Mouse (Mus musculus) lung, embryonic 15.5 days (tissue): ENCODE results near the gene Naa35. TPM values are rescaled to one million over a fixed set of nuclear protein-coding genes. Genes with fewer than 3 reads are reported as not detected.

Experiments
- ATAC-seq: fragments of 200-750 bp; cut with Nextera tagmentation; 2 replicates; pipeline ENCODE4 v1.8.0; 2017; ENCODE audit warnings: moderate number of reproducible peaks, borderline replicate concordance; ENCODE audit not compliant: low FRiP score, low TSS enrichment; ENCODE audit errors: extremely low read depth
- H3K27ac ChIP-seq: fragments of 300-500 bp; sonication (generic); 2 replicates; pipeline ENCODE4 v1.5.1; 2015; ENCODE audit warnings: moderate library complexity, mild to moderate bottlenecking, inconsistent platforms
- H3K27me3 ChIP-seq: fragments of 300-500 bp; sonication (generic); 2 replicates; pipeline ENCODE4 v1.6.1; 2015; ENCODE audit warnings: inconsistent platforms
- H3K36me3 ChIP-seq: fragments of 300-500 bp; sonication (generic); 2 replicates; pipeline ENCODE4 v1.6.1; 2015; ENCODE audit warnings: inconsistent platforms
- H3K4me1 ChIP-seq: fragments of 300-500 bp; sonication (generic); 2 replicates; pipeline ENCODE4 v1.6.1; 2015; ENCODE audit warnings: inconsistent platforms
- H3K4me2 ChIP-seq: fragments of 300-500 bp; sonication (generic); 2 replicates; pipeline ENCODE4 v1.6.1; 2015; ENCODE audit warnings: inconsistent platforms, mild to moderate bottlenecking, moderate library complexity
- H3K4me3 ChIP-seq: fragments of 300-500 bp; sonication (generic); 2 replicates; pipeline ENCODE4 v1.5.1; 2015; ENCODE audit warnings: mild to moderate bottlenecking, inconsistent platforms
- H3K9ac ChIP-seq: fragments of 300-500 bp; sonication (generic); 2 replicates; pipeline ENCODE4 v1.6.1; 2015; ENCODE audit warnings: inconsistent platforms
- H3K9me3 ChIP-seq: fragments of 300-500 bp; sonication (generic); 2 replicates; pipeline ENCODE4 v1.6.1; 2016; ENCODE audit warnings: inconsistent platforms
- whole genome bisulfite sequencing: fragments of 180-500 bp; shearing (Covaris S2); methylation state at CpG from one replicate; pipeline ENCODE4 v1.1.7; 2015; 5-methylcytosine and 5-hydroxymethylcytosine counted together
- polyA plus RNA-seq: library from polyadenylated mRNA; unstranded; fragments of >200 nt; fragmentation: Nextera tagmentation; extraction: Ambion mirVana; gene quantifications from 2 replicates; pipeline ENCODE4 v1.2.1, GENCODE M21; 2015

Naa35 gene
- polyA plus RNA-seq, 1 experiment from 2014 or later = 84.1 TPM

DNA sequence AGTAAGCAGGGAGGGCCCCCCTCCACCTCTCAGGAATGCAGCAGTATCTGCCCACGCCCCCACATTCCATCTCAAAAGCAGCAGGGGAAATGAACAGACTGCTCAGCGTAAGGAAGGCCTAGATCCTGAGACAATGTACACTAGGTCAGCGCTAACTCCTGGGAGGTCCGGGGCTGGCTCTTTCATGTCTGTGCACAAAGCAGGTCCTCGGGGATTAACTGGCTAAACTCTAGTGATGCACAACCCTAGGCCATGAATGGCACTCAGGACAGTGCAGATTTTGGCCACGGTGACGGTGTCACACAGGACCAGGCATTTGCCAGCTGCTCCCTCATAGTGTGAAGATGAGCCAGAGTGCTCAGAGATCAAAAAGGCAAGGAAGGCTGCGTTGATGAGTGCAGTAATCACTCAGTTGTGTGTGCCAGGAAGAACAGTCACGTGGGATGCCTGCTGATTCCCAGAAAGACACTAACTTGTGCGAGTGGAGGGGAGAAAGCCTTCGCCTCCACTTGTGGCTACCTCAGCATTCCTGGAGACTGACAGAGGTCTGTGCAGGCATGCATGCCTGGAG is 61.7 kb downstream of the Naa35 start:
- H3K4me3 ChIP-seq = no peak overlapping the region
- no peaks in the 10 kb centered on the region for H3K9me3 ChIP-seq
- H3K9ac ChIP-seq = no peak overlapping the region
- peak; percentile 69 for ATAC-seq
- 43% methylated on average over 11 of the region's 11 CpGs for WGBS
- 0 out of 2 replicates have a peak, but pooled peaks cover 11% of the 10 kb centered on the region for H3K4me1 ChIP-seq
- peaks cover 2% of the 10 kb centered on the region; the same call in 1 of the 2 replicates for H3K36me3 ChIP-seq
- H3K4me2 ChIP-seq = no peak overlapping the region
- H3K27ac ChIP-seq = no peak overlapping the region
- H3K27me3 ChIP-seq = no peaks in the 10 kb centered on the region

DNA sequence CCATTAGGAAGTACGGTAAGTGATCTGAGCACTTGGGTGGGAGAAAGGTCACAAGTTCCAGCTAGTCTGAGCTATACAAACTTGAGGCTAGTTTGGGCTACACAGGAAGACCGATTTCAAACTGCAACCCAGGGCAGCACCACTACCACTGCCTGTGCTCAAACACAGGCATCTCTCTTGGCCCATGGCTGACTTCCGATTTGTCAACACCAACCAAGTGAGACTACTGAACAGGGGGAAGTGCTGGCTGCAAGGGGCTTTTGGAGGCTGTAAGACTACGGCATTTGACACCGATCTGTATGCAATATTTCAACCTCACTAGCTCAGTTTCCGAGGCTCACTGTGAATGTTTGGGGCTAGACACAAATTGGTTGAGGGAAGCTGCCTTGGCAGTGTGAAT is 62.4 kb downstream of the Naa35 start:
- Histone ChIP-seq H3K4me1 (0 out of 2 replicates have a peak, but pooled peaks cover 11% of the 10 kb centered on the region), H3K9me3 (no peaks in the 10 kb centered on the region), H3K36me3 (peaks cover 2% of the 10 kb centered on the region; the same call in 1 of the 2 replicates), H3K27me3 (no peaks in the 10 kb centered on the region), H3K4me3 (no peak overlapping the region), H3K27ac (no peak overlapping the region), H3K9ac (no peak overlapping the region), H3K4me2 (no peak overlapping the region)
- ATAC-seq = no peak
- 72% methylated on average over 6 of the region's 6 CpGs for WGBS

DNA sequence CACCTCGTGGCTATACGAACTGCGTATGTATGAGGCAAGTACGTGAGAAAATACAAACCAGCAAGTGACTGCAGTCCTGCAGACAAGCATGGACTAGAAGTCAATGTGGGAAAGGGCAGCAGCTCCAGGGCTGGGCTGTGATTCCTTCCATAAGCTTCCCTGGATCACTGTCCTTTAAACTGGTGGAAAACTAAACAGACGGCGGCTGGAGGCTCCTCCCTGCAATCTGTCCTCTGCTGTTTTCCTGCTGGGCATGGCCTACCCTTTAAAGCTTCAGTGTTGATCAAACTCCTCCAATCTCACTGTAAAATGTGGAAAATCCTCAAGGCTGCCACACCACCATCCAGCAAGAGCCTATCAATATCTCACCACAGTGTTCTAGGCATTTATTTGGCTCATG is 63.5 kb downstream of the Naa35 start:
- ATAC-seq = no peak
- H3K4me2 ChIP-seq = no peak overlapping the region
- H3K36me3 ChIP-seq = peaks cover 2% of the 10 kb centered on the region; the same call in 1 of the 2 replicates
- H3K27me3 ChIP-seq = no peaks in the 10 kb centered on the region
- 0 out of 2 replicates have a peak, but pooled peaks cover 11% of the 10 kb centered on the region for H3K4me1 ChIP-seq
- H3K9me3 ChIP-seq = no peaks in the 10 kb centered on the region
- 78% methylated on average over 6 of the region's 6 CpGs for WGBS
- no peak overlapping the region for H3K4me3 ChIP-seq
- H3K27ac ChIP-seq = no peak overlapping the region
- H3K9ac ChIP-seq = no peak overlapping the region

DNA sequence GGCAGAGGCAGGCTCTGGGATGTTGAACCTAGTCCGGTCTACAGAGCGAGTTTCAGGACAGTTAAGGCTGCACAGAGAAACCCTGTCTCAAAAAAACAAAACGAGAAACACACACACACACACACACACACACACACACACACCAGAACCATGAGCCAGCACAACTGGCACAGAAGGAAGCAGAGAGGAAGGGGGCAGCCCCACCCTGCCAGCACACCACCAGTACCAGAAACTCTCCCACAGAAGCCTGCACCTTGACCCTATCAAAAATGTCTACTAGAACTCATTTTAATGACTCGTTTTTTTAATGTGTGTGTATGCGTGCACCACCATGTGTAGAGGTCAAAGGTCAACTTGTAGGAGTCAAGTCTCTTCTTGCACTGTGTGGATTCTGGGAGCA is 64.7 kb downstream of the Naa35 start:
- 0 out of 2 replicates have a peak, but pooled peaks cover 11% of the 10 kb centered on the region for H3K4me1 ChIP-seq
- no peak overlapping the region for H3K4me3 ChIP-seq
- ATAC-seq = no peak
- H3K36me3 ChIP-seq = peaks cover 2% of the 10 kb centered on the region; the same call in 1 of the 2 replicates
- no peak overlapping the region for H3K4me2 ChIP-seq
- 81% methylated on average over 5 of the region's 5 CpGs for WGBS
- H3K9me3 ChIP-seq = no peaks in the 10 kb centered on the region
- no peaks in the 10 kb centered on the region for H3K27me3 ChIP-seq
- no peak overlapping the region for H3K9ac ChIP-seq
- H3K27ac ChIP-seq = no peak overlapping the region

DNA sequence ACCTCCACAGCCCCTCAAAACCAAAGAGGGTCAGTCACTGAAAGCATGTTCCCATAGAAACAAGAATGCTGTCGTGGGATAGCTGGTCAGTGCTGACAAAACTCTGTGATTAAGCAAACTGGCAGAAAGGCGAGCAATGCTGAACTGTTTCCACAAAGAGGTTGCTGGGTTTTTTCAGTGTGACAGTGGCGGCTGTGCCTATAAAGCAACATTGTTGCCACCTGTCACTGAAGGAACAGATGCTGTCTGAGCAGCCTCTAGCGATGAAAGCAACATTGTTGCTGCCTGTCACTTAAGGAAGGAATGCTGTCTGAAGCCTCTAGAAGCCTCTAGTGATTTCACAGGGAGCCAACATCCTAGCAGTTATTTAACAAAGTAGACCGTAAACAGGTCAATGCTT is 67.6 kb downstream of the Naa35 start:
- Histone ChIP-seq H3K27me3 (no peaks in the 10 kb centered on the region), H3K4me2 (no peak overlapping the region), H3K9ac (no peak overlapping the region), H3K36me3 (no peaks in the 10 kb centered on the region; the same call in 1 of the 2 replicates), H3K9me3 (no peaks in the 10 kb centered on the region), H3K4me1 (peaks cover 6% of the 10 kb centered on the region; the same call in 1 of the 2 replicates), H3K27ac (no peak overlapping the region), H3K4me3 (no peak overlapping the region)
- 64% methylated on average over 5 of the region's 5 CpGs for WGBS
- ATAC-seq = no peak

DNA sequence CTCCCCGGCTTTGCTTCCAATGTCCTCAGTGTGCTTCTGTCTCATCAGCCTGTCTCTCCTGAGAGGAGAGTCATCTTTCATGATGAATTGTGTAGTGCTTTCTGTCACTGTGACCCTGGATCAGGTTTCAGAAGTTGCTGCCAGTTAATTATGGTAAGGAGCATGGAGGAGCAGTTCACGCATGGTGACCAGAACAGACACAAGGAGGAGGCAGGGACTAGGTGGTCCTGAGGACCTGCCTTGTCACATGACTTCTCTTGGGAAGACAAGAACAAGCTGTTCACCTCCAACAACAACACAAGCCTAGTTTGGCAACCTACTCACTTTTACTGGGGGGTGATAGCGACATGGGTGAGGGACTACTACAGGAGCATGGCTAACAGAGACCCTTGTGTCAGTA is 68.1 kb downstream of the Naa35 start:
- WGBS = 74% methylated on average over 3 of the region's 3 CpGs
- H3K9ac ChIP-seq = no peak overlapping the region
- no peaks in the 10 kb centered on the region for H3K27me3 ChIP-seq
- ATAC-seq = no peak
- no peaks in the 10 kb centered on the region; the same call in 1 of the 2 replicates for H3K36me3 ChIP-seq
- H3K27ac ChIP-seq = no peak overlapping the region
- no peak overlapping the region for H3K4me2 ChIP-seq
- peaks cover 6% of the 10 kb centered on the region; the same call in 1 of the 2 replicates for H3K4me1 ChIP-seq
- H3K9me3 ChIP-seq = no peaks in the 10 kb centered on the region
- H3K4me3 ChIP-seq = no peak overlapping the region

DNA sequence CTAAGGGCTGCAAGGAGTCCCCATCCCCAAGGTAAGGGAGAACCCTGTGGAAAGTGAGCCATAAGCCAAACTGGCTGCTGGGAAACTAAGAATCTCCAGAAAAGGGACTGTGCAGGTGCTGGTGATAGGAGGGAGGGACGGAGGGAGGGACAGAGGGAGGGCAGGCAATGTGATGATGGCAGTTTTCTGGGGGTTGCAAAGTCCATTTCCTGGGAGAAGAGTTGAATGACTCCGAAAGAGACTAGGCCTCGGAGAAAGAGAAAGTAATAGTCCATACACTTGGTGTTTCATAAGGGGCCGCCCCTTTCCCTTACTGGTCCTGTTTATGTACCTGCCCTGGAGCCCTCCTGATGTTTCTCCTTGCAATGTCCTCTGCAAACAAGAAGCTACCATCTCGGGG is 69.4 kb downstream of the Naa35 start:
- ATAC-seq = no peak
- no peak overlapping the region for H3K4me2 ChIP-seq
- no peaks in the 10 kb centered on the region for H3K36me3 ChIP-seq
- H3K27me3 ChIP-seq = no peaks in the 10 kb centered on the region
- WGBS = 90% methylated on average over 5 of the region's 5 CpGs
- H3K4me3 ChIP-seq = no peak overlapping the region
- no peaks in the 10 kb centered on the region for H3K9me3 ChIP-seq
- H3K9ac ChIP-seq = no peak overlapping the region
- peaks cover 6% of the 10 kb centered on the region; the same call in 1 of the 2 replicates for H3K4me1 ChIP-seq
- no peak overlapping the region for H3K27ac ChIP-seq

DNA sequence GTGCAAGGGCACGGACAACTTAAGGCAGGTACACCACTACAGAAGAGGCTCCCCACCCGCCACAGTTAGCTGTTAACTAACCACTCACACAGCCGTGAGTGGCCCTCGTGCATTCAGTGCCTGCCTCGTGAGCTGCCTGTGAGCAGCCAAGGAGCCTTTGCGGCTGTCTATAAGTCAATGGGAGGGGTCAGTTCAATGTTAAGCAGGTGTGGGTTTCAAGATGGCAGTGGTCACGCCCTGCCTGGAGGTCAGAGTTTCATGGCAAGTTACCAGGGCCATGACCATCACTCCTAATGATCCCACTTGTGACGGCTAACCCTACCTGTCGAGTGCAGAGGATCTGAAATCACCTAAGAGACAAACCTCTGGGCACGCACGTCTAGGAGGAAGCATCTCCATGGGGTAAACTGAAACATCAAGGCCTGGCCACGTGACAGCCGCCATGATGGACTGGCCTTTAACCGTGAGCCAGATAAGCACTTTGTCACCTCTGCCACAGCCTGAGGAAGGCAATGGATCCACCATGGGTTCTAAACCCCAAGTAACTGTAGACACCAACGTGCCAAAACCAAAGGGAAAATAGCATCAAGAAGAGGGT is 70.8 kb downstream of the Naa35 start:
- ATAC-seq = no peak
- Histone ChIP-seq H3K4me2 (no peak overlapping the region), H3K27me3 (no peaks in the 10 kb centered on the region), H3K4me1 (peaks cover 6% of the 10 kb centered on the region; the same call in 1 of the 2 replicates), H3K4me3 (no peak overlapping the region), H3K27ac (no peak overlapping the region), H3K9me3 (no peaks in the 10 kb centered on the region), H3K36me3 (peaks cover 1% of the 10 kb centered on the region; the same call in 1 of the 2 replicates), H3K9ac (no peak overlapping the region)
- 84% methylated on average over 15 of the region's 15 CpGs for WGBS

DNA sequence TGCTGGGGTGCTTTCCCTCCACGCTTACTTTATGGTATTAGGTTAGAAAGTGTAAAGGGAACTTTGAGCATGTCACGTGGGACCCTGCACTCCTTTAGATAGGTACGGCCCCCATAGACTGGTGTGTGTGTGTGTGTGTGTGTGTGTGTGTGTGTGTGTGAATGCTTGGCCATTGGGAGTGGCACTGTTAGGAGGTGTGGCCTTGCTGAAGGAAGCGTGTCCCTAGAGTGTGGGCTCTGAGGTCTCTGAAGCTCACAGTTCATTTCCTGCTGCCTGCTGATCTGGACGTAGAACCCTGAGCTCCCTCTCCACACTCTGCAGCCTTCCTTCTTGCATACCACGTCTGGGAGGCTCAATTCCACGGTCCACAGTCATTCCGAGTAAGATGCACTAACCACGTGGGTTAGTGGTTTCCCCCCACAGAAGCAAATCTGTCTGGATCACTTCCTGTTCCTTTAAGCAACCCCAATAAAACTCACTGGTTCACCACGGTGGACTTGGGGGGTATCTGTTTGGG is 71.3 kb downstream of the Naa35 start:
- no peak overlapping the region for H3K4me3 ChIP-seq
- no peaks in the 10 kb centered on the region for H3K27me3 ChIP-seq
- H3K9ac ChIP-seq = no peak overlapping the region
- H3K9me3 ChIP-seq = no peaks in the 10 kb centered on the region
- whole genome bisulfite sequencing = 67% methylated on average over 10 of the region's 10 CpGs
- no peak overlapping the region for H3K4me2 ChIP-seq
- ATAC-seq = no peak
- H3K4me1 ChIP-seq = peaks cover 6% of the 10 kb centered on the region; the same call in 1 of the 2 replicates
- H3K36me3 ChIP-seq = peaks cover 2% of the 10 kb centered on the region; the same call in 1 of the 2 replicates
- peak overlapping the region; percentile 67 for H3K27ac ChIP-seq

DNA sequence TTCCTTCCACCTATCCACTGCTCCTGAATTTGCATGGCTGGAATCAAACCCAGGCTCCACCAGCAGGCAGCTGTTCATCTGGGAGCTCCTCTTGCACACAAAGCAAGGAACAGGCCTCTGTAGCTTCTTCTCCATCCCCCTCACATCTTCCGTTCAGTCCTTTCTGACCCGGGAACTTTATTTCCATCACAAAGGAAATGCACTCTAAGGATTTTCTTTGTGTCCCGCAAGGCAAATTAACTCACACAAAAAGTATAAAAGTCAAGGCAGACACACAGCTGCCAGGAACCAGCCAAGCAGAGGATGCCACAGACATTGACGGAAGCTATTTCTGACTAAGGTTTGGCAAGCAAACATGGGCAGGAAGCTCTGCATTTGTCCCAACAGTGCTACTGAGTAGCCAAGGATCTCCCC is 71.9 kb downstream of the Naa35 start:
- ATAC-seq = no peak
- Histone ChIP-seq H3K4me2 (no peak overlapping the region), H3K27ac (peak overlapping the region; percentile 67), H3K9ac (no peak overlapping the region), H3K4me1 (peaks cover 6% of the 10 kb centered on the region; the same call in 1 of the 2 replicates), H3K9me3 (no peaks in the 10 kb centered on the region), H3K27me3 (no peaks in the 10 kb centered on the region), H3K36me3 (peaks cover 2% of the 10 kb centered on the region; the same call in 1 of the 2 replicates), H3K4me3 (no peak overlapping the region)
- 67% methylated on average over 4 of the region's 4 CpGs for WGBS

DNA sequence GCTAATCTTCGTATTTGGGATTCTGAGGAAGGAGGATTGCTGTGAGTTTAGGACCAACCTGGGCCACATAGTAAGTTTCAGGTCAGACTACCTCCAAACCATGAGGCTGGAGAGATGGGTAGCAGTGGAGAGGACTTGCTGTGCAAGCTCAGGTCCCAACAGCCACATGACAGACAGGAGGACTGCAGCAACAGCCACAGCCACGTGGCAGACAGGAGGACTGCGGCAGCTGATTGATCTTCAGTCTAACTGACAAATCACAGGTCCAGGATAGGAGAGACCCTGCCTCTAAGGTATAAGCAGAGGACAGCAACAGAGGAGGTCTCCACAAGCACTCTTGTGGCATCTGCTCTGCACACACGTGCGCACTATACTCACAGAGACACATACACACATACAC is 72.7 kb downstream of the Naa35 start:
- Histone ChIP-seq H3K4me2 (no peak overlapping the region), H3K27me3 (no peaks in the 10 kb centered on the region), H3K36me3 (peaks cover 2% of the 10 kb centered on the region; the same call in 1 of the 2 replicates), H3K9me3 (no peaks in the 10 kb centered on the region), H3K4me3 (no peak overlapping the region), H3K4me1 (peaks cover 6% of the 10 kb centered on the region; the same call in 1 of the 2 replicates), H3K27ac (no peak overlapping the region), H3K9ac (no peak overlapping the region)
- WGBS = 82% methylated on average over 5 of the region's 5 CpGs
- ATAC-seq = no peak

DNA sequence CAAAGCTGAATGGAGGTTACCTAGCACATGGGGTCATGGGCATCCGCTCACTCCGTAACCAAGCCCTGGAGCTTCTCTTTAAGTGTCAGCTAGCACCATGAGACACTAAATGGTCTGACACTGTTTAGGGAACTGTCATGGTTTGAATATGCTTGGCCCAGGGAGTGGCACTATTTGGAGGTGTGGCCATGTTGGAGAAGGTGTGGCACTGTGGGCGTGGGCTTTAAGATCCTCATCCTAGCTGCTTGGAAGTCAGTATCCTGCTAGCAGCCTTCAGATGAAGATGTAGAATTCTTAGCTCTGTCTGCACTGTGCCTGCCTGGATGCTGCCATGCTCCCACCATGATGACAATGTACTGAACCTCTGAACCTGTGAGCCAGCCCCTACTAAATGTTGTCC is 75.3 kb downstream of the Naa35 start:
- WGBS = 95% methylated on average over 3 of the region's 3 CpGs
- no peak overlapping the region for H3K27ac ChIP-seq
- no peak overlapping the region for H3K4me3 ChIP-seq
- ATAC-seq = no peak
- peaks cover 6% of the 10 kb centered on the region; the same call in 1 of the 2 replicates for H3K4me1 ChIP-seq
- H3K4me2 ChIP-seq = no peak overlapping the region
- H3K9ac ChIP-seq = no peak overlapping the region
- no peaks in the 10 kb centered on the region for H3K27me3 ChIP-seq
- no peaks in the 10 kb centered on the region for H3K9me3 ChIP-seq
- H3K36me3 ChIP-seq = peaks cover 5% of the 10 kb centered on the region
